Mouse (Mus musculus) liver, embryonic 14.5 days (tissue): ENCODE results near the gene Knstrn. TPM values are rescaled to one million over a fixed set of nuclear protein-coding genes. Genes with fewer than 3 reads are reported as not detected.
A peak's percentile ranks its signal among the peaks of the same experiment; 100 is the strongest.

ENCODE experiments used
- ATAC-seq: fragments of 200-750 bp; cut with Nextera tagmentation; 2 replicates; pipeline ENCODE4 v1.8.0; 2017; ENCODE audit warnings: moderate number of reproducible peaks, mild to moderate bottlenecking, moderate library complexity; ENCODE audit not compliant: insufficient read depth
- DNase-seq, 3 experiments: peaks; one replicate each; pipeline ENCODE4 v3.0.0-alpha.2; 2012 to 2013; ENCODE audit warnings: low read depth in 3 of 3, low spot score in 3 of 3
- H3K27ac ChIP-seq: fragments of 300-500 bp; sonication (generic); 2 replicates; pipeline ENCODE4 v1.5.1; 2014; ENCODE audit warnings: moderate library complexity, mild to moderate bottlenecking, control low read depth, inconsistent platforms
- H3K27me3 ChIP-seq: fragments of 300-500 bp; sonication (generic); 2 replicates; pipeline ENCODE4 v1.6.1; 2014; ENCODE audit warnings: mild to moderate bottlenecking, low read length, moderate library complexity; ENCODE audit not compliant: control insufficient read depth, insufficient read depth
- H3K36me3 ChIP-seq: fragments of 300-500 bp; sonication (generic); replicated peaks from 2 replicates; pipeline ENCODE4 v1.6.1; 2014; ENCODE audit warnings: low read depth; ENCODE audit not compliant: control insufficient read depth, insufficient read depth
- H3K4me1 ChIP-seq, 2 experiments: fragments of 200-500 bp in 1 of 2; fragments of 300-500 bp in 1 of 2; sonication (generic) in 1 of 2; replicated peaks; 2 replicates each; pipeline ENCODE4 v1.6.1; 2012 to 2014; ENCODE audit warnings: antibody characterized with exemption in 1 of 2, inconsistent platforms in 1 of 2, low read length in 1 of 2; ENCODE audit not compliant: control insufficient read depth in 2 of 2, insufficient read depth in 2 of 2
- H3K4me2 ChIP-seq: fragments of 300-500 bp; sonication (generic); 2 replicates; pipeline ENCODE4 v1.6.1; 2014; ENCODE audit warnings: low read depth, mild to moderate bottlenecking, control low read depth, moderate library complexity
- H3K4me3 ChIP-seq, 2 experiments: fragments of 200-500 bp in 1 of 2; fragments of 300-500 bp in 1 of 2; sonication (generic) in 1 of 2; 2 replicates each; pipeline ENCODE4 v1.5.1; 2012 to 2014; ENCODE audit warnings: low read depth in 2 of 2, low read length in 2 of 2, mild to moderate bottlenecking in 2 of 2, control low read depth in 1 of 2, inconsistent platforms in 1 of 2, moderate library complexity in 1 of 2; ENCODE audit not compliant: insufficient read depth in 1 of 2
- H3K9ac ChIP-seq: fragments of 300-500 bp; sonication (generic); replicated peaks from 2 replicates; pipeline ENCODE4 v1.6.1; 2014; ENCODE audit warnings: mild to moderate bottlenecking, control low read depth, moderate library complexity
- H3K9me3 ChIP-seq: fragments of 300-500 bp; sonication (generic); 2 replicates; pipeline ENCODE4 v1.6.1; 2016; ENCODE audit warnings: low read length, mixed read lengths; ENCODE audit not compliant: control insufficient read depth
- CTCF ChIP-seq: IDR thresholded peaks from 2 replicates; pipeline ENCODE4 v1.5.1; 2016; ENCODE audit warnings: antibody characterized with exemption, low read depth, control low read depth
- EP300 ChIP-seq: IDR thresholded peaks from 2 replicates; pipeline ENCODE4 v1.6.1; 2016; ENCODE audit warnings: antibody characterized with exemption, low read depth
- WGBS: fragments of 180-500 bp; shearing (Covaris S2); extraction: QIAGEN DNeasy Blood & Tissue Kit; methylation state at CpG from one replicate; pipeline ENCODE4 v1.1.7; 2014; ENCODE audit not compliant: insufficient replicate concordance; 5-methylcytosine and 5-hydroxymethylcytosine counted together
- polyA plus RNA-seq, 2 experiments: library from polyadenylated mRNA; depleted of rRNA in 1 of 2; stranded (reverse) in 1 of 2; unstranded in 1 of 2; fragments of >200 nt; fragmentation: Nextera tagmentation in 1 of 2; extraction: Ambion mirVana in 1 of 2; gene quantifications; 2 replicates each; pipeline versions ENCODE4 v1.2.1 to v1.2.3; 2012 to 2014

Knstrn gene
- polyA plus RNA-seq, 2 experiments, result 50.8 to 84.7 TPM

GRCm38 (mm10) chr2:118783093-118783492 is 30.7 kb upstream of the Knstrn start:
- no peak overlapping the region for H3K27ac ChIP-seq
- ATAC-seq (no peak), DNase-seq (no peak)
- H3K9ac ChIP-seq, result no peak overlapping the region
- no peaks in the 10 kb centered on the region for H3K9me3 ChIP-seq
- no peak overlapping the region for H3K4me2 ChIP-seq
- H3K36me3 ChIP-seq, result no peaks in the 10 kb centered on the region
- no peak for TF ChIP-seq EP300
- no peak for TF ChIP-seq CTCF
- peaks cover 7% of the 10 kb centered on the region for H3K27me3 ChIP-seq
- no peak overlapping the region for H3K4me3 ChIP-seq
- peaks cover 6 to 19% of the 10 kb centered on the region in 2 experiments for H3K4me1 ChIP-seq
- WGBS, result 21% methylated on average over 5 of the region's 5 CpGs

GRCm38 (mm10) chr2:118783663-118784062 is 30.1 kb upstream of the Knstrn start:
- peaks cover 7% of the 10 kb centered on the region for H3K27me3 ChIP-seq

GRCm38 (mm10) chr2:118786525-118786924 is 27.3 kb upstream of the Knstrn start:
- no peak overlapping the region for H3K4me3 ChIP-seq
- ATAC-seq (peak; percentile 36; the same call in 1 of the 2 replicates), DNase-seq (no peak)
- no peaks in the 10 kb centered on the region; the same call in 1 of the 2 replicates for H3K27me3 ChIP-seq
- H3K4me2 ChIP-seq, result no peak overlapping the region
- H3K27ac ChIP-seq, result no peak overlapping the region
- no peaks in the 10 kb centered on the region for H3K36me3 ChIP-seq
- no peaks in the 10 kb centered on the region for H3K9me3 ChIP-seq
- TF ChIP-seq CTCF (no peak), EP300 (no peak)
- H3K9ac ChIP-seq, result no peak overlapping the region
- H3K4me1 ChIP-seq, result peaks cover 10 to 19% of the 10 kb centered on the region in 2 experiments
- WGBS, result 36% methylated on average over 5 of the region's 5 CpGs

More at GRCm38 (mm10) chr2:118783663-118784062, 30.1 kb upstream of the Knstrn start:
- Histone ChIP-seq H3K4me2 (no peak overlapping the region), H3K4me1 (peaks cover 6 to 19% of the 10 kb centered on the region in 2 experiments), H3K9ac (no peak overlapping the region), H3K27ac (no peak overlapping the region), H3K9me3 (no peaks in the 10 kb centered on the region), H3K4me3 (no peak overlapping the region), H3K36me3 (no peaks in the 10 kb centered on the region)
- WGBS, result 78% methylated on average over 7 of the region's 7 CpGs
- DNase-seq, result no peak
- ATAC-seq, result no peak
- no peak for TF ChIP-seq EP300
- no peak for TF ChIP-seq CTCF

- 82% methylated on average over 11 of the region's 11 CpGs for WGBS
These were observed 24.3 kb upstream of the Knstrn start for GRCm38 (mm10) chr2:118789501-118789900.

GRCm38 (mm10) chr2:118790221-118790550 is 23.6 kb upstream of the Knstrn start:
- no peak for TF ChIP-seq EP300
- TF ChIP-seq CTCF, result no peak
- 65% methylated on average over 12 of the region's 12 CpGs for WGBS
- H3K36me3 ChIP-seq, result no peaks in the 10 kb centered on the region
- peak overlapping the region; percentile 47 for H3K4me2 ChIP-seq
- no peak for ATAC-seq
- DNase-seq, result no peak
- H3K27me3 ChIP-seq, result no peaks in the 10 kb centered on the region
- no peak overlapping the region for H3K9ac ChIP-seq
- no peak overlapping the region for H3K27ac ChIP-seq
- H3K4me3 ChIP-seq, result peak overlapping the region in 1 of 2 experiments; percentile 23; a peak in 2 of 4 replicates
- H3K9me3 ChIP-seq, result no peaks in the 10 kb centered on the region
- peaks cover 10 to 24% of the 10 kb centered on the region in 2 experiments for H3K4me1 ChIP-seq

More at GRCm38 (mm10) chr2:118789501-118789900, 24.3 kb upstream of the Knstrn start:
- H3K9me3 ChIP-seq, result no peaks in the 10 kb centered on the region
- no peak overlapping the region for H3K4me3 ChIP-seq
- peaks cover 10 to 24% of the 10 kb centered on the region in 2 experiments for H3K4me1 ChIP-seq
- ATAC-seq, result no peak
- no peak for DNase-seq
- no peaks in the 10 kb centered on the region for H3K27me3 ChIP-seq
- no peak overlapping the region for H3K9ac ChIP-seq
- no peak overlapping the region for H3K27ac ChIP-seq
- H3K36me3 ChIP-seq, result no peaks in the 10 kb centered on the region
- TF ChIP-seq CTCF (no peak), EP300 (no peak)
- H3K4me2 ChIP-seq, result no peak overlapping the region
